Mouse (Mus musculus): ENCODE measurements around the gene Gm42517. TPM values are rescaled to one million over a fixed set of nuclear protein-coding genes. Genes with fewer than 3 reads are reported as not detected.

The Gm42517 gene
- polyA plus RNA-seq, 1 experiment from 2014 or later = not detected

DNA sequence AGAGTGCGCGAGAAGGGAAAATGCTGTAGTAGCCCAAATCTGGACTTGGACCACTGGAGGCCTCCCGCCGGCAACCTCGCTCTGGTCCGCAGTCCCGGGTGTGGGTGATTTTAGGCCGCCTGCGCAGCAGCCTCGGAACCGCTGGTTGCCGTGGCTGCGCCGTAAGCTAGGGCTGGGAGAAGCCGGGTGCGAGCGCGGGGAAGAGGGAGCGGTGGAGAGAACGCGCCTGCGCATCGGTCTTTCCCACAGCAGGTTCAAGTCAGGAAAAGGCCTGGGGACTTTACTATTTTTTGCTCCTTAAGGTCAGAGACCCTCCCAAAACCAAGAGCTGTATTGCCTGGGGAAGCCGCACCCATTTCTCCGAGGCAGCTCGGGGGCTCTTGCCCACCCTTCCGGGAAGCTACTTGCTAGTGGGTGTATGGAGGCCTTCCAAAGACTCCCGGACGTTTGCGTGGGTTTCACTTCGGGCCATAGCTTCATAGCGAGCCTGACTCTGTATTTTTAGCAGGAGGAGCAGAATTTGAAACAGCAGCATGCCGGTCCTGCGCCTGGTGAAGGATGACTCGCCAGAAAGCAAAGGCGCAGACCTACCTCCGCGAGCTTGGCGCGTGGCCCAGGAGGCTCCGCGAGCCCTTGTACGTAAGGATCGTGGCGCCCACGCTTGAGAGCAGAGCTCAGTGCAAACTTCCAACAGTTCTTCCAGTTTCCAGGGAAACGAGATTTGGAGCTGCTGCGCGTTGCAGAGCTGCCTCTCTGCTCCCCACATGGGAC lies 1.3 kb upstream of the Gm42517 start:
- Histone ChIP-seq H3K4me1 (peaks cover 32% of the 10 kb centered on the region), H3K4me3 (peak overlapping the region; percentile 52), H3K27ac (no peak overlapping the region), H3K4me2 (peak overlapping the region; percentile 97), H3K27me3 (peaks cover 92% of the 10 kb centered on the region), H3K9ac (no peak overlapping the region; the same call in 1 of the 2 replicates), H3K9me3 (no peaks in the 10 kb centered on the region), H3K36me3 (no peaks in the 10 kb centered on the region)
- no peak for ATAC-seq (ENCODE audit: borderline replicate concordance, extremely low read depth, low FRiP score, low TSS enrichment)
- under 1% methylated on average over 49 of the region's 49 CpGs for WGBS

DNA sequence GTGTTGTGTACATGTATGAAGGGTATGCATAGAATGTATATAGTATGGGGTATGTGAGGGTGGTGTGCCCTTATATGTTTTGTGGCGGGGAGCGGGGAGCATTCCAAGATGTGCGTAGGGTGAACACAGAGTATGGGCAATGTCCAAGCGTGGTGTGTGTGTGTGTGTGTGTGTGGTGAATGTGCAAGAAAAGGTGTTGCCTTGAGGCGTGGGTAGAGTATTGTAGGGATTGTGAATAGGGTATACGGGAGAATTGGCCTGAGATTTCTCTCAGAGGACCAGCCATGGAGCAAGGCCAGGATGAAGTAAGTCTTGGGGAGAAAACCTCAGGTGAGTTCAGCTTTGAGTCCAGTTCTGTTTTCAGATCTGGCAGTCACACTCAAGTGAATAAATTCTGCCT lies 724 bp upstream of the Gm42517 start:
- no peak overlapping the region for H3K27ac ChIP-seq
- peaks cover 97% of the 10 kb centered on the region for H3K27me3 ChIP-seq
- peak overlapping the region; percentile 52 for H3K4me3 ChIP-seq
- peak overlapping the region; percentile 97 for H3K4me2 ChIP-seq
- 4% methylated on average over 6 of the region's 6 CpGs for WGBS
- H3K9ac ChIP-seq = no peak overlapping the region
- peaks cover 32% of the 10 kb centered on the region for H3K4me1 ChIP-seq
- no peak for ATAC-seq (ENCODE audit: borderline replicate concordance, extremely low read depth, low FRiP score, low TSS enrichment)
- no peaks in the 10 kb centered on the region for H3K9me3 ChIP-seq
- no peaks in the 10 kb centered on the region for H3K36me3 ChIP-seq

DNA sequence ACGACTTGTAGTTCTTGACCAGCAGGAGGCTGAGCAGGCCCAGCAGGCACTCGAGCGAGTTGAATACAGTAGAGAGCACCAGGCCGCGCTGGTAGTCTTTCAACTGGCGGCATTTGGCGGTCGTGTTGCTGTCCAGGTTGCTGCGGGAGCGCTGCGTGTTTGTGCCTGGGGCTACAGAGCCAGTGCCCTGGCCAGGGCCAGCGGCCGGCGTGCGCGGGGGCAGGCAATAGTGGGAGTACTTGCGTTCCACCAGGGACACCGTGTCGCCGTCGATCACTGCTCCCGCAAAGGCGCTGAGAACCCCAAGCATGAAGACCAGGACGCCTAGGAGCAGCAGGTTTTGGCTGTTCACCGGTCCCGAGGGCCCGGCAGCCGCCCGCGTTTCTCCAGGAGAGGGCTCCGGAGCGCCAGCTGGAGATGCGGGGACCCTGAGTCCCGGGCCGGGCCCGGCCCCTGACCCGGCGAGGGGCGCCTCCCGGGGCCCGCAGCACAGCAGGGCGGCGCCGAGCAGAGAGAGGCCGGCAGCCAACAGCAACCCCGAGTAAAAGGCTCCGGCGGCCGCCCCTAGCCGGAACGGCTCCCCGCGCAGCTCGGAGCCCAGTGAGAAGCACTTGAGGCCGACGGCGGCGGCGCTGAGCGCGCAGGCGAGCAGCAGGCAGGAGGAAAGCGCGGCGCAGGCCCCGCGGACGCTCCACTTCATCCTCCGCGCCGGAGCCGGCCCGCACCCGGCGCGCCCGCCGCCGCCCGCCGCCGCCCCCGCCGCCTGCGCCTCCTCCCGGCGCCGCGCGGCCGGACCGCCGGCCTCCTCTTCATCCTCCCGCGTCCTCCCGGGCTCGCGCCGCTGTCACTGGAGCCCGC lies 509 bp downstream of the Gm42517 start:
- H3K27ac ChIP-seq = no peak overlapping the region
- no peaks in the 10 kb centered on the region for H3K9me3 ChIP-seq
- H3K4me3 ChIP-seq = peak overlapping the region; percentile 52
- peaks cover 32% of the 10 kb centered on the region for H3K4me1 ChIP-seq
- H3K4me2 ChIP-seq = peak overlapping the region; percentile 97
- ATAC-seq (ENCODE audit: borderline replicate concordance, extremely low read depth, low FRiP score, low TSS enrichment) = peak; percentile 50
- WGBS = under 1% methylated on average over 84 of the region's 100 CpGs
- H3K36me3 ChIP-seq = no peaks in the 10 kb centered on the region
- H3K27me3 ChIP-seq = peaks cover 94% of the 10 kb centered on the region
- peak overlapping the region; percentile 22; the same call in 1 of the 2 replicates for H3K9ac ChIP-seq

DNA sequence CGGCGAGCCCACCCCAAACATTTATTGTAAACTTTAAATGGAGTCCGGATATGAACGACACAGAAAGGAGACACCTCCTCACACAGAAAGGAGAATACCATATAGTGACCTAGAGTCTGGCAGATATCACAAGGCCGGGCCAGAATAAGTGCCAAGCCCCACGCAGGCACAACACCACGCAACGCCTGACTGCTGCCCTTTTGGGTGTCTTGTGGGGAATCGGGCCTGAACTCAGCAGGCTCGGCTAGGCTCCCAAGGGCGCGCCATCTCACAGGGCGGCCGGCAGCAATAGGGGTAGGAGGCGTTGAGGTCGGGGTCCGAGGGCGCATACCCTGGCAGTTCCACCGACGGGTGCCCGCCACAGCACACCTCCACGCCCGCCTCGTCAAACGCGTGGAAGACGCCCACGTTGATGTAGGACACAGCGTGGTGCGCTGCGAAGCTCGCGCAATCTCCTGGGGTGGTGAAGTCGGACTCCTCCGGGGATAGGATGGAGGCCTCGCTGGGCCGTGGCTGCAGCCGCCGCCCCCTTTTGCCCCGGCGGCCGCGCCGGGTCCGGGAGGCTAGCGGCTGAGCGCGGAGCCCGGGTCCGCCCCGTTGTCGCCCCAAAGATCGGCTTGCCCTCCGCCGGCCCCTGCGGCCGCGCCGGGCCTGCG lies 1.3 kb downstream of the Gm42517 start:
- H3K27me3 ChIP-seq = peaks cover 87% of the 10 kb centered on the region
- no peaks in the 10 kb centered on the region for H3K9me3 ChIP-seq
- peaks cover 32% of the 10 kb centered on the region for H3K4me1 ChIP-seq
- no peak overlapping the region for H3K27ac ChIP-seq
- H3K9ac ChIP-seq = peak overlapping the region; percentile 22; the same call in 1 of the 2 replicates
- peak overlapping the region; percentile 52 for H3K4me3 ChIP-seq
- peak; percentile 32; the same call in 1 of the 2 replicates for ATAC-seq (ENCODE audit: borderline replicate concordance, extremely low read depth, low FRiP score, low TSS enrichment)
- H3K4me2 ChIP-seq = peak overlapping the region; percentile 97
- no peaks in the 10 kb centered on the region for H3K36me3 ChIP-seq
- 3% methylated on average over 60 of the region's 60 CpGs for WGBS

DNA sequence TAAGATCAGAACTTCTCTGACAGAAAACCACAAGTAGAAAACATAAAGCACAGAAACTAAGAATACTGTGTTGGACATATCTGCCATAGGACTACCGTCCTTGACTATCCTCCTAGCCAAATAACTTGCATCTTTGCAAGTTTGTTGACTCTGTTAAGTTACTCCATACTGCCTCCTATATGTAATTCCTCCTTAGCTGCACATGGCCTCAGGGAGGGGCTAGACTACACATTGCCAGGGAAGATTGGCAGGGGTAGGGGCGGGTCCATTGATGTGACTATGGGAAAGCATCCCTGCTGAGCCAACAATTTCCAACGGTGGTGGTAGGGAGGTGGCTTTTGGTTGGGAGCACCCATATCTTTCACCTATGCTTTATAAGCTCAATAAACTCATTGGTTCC lies 5.4 kb downstream of the Gm42517 start:
- Histone ChIP-seq H3K27me3 (peaks cover 48% of the 10 kb centered on the region), H3K27ac (no peak overlapping the region), H3K4me3 (no peak overlapping the region), H3K9ac (no peak overlapping the region), H3K9me3 (no peaks in the 10 kb centered on the region), H3K4me2 (no peak overlapping the region), H3K36me3 (no peaks in the 10 kb centered on the region), H3K4me1 (peaks cover 11% of the 10 kb centered on the region)
- 19% methylated on average over 3 of the region's 3 CpGs for WGBS
- no peak for ATAC-seq (ENCODE audit: borderline replicate concordance, extremely low read depth, low FRiP score, low TSS enrichment)

DNA sequence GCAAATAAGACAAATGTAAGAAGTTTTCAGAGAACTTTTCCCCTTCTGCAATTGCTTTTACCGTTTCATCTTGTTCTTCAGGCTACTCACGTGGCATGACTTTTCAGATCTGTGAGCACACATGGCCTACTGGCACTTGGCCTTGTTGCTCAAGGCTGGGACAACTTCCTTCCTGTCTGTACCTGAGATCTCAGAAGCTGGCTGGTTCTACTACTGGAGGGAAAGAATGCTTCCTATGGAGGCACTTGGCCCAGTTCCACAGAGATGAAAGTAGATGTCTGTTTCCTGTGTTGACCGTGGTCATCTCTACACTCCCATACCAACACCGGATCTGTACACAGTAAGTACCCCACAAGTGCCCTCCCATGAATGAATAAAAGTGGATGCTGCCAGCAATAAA lies 7.5 kb downstream of the Gm42517 start:
- Histone ChIP-seq H3K27ac (no peak overlapping the region), H3K9ac (no peak overlapping the region), H3K4me3 (no peak overlapping the region), H3K9me3 (no peaks in the 10 kb centered on the region), H3K4me2 (no peak overlapping the region), H3K27me3 (peaks cover 26% of the 10 kb centered on the region), H3K4me1 (no peaks in the 10 kb centered on the region), H3K36me3 (no peaks in the 10 kb centered on the region)
- WGBS = 65% methylated on average over 4 of the region's 4 CpGs
- no peak for ATAC-seq (ENCODE audit: borderline replicate concordance, extremely low read depth, low FRiP score, low TSS enrichment)

DNA sequence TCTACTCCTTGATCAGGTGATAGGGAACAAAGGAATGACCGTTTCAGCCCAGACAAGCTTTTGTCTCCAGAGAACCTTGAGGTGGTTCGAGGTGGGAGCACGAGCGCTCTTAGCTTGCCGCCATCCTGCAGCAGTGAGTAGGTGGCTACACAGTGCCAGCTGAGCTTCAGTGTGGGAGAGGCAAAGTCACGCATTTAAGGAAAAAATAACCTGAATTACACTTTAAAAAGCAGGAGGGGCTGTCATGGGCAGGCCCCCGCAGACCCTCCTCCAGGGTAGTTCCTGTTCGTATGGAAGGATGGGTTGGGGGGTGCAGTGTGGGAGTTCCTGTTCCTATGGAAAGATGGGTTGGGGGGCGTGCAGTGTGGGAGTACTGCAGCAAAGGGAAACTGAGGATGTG lies 8.2 kb downstream of the Gm42517 start:
- ATAC-seq (ENCODE audit: borderline replicate concordance, extremely low read depth, low FRiP score, low TSS enrichment) = no peak
- H3K9ac ChIP-seq = no peak overlapping the region
- 76% methylated on average over 9 of the region's 9 CpGs for WGBS
- H3K27ac ChIP-seq = no peak overlapping the region
- peaks cover 19% of the 10 kb centered on the region for H3K27me3 ChIP-seq
- H3K4me3 ChIP-seq = no peak overlapping the region
- no peak overlapping the region for H3K4me2 ChIP-seq
- H3K9me3 ChIP-seq = no peaks in the 10 kb centered on the region
- no peaks in the 10 kb centered on the region for H3K36me3 ChIP-seq
- H3K4me1 ChIP-seq = no peaks in the 10 kb centered on the region

DNA sequence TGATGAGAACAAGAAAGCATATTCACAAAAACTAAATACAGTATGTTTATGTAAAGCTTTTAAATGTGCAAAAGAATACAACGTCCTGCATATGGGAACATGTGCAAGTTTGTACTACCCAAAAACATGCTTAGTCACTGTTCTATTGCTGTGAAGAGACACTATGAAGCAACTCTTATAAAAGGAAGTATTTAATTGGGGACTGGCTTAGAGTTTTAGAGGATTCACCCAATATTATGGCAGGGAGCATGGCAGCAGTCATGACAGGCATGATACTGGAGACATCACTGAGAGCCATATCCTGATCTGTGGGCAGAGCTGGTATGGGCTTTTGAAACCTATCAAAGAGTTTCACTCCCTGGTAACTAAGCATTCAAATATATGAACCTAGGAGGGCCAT lies 9.9 kb downstream of the Gm42517 start:
- Histone ChIP-seq H3K27me3 (peaks cover 3% of the 10 kb centered on the region; the same call in 1 of the 2 replicates), H3K4me2 (no peak overlapping the region), H3K4me1 (no peaks in the 10 kb centered on the region), H3K4me3 (no peak overlapping the region), H3K27ac (no peak overlapping the region), H3K9me3 (no peaks in the 10 kb centered on the region), H3K36me3 (no peaks in the 10 kb centered on the region), H3K9ac (no peak overlapping the region)
- ATAC-seq (ENCODE audit: borderline replicate concordance, extremely low read depth, low FRiP score, low TSS enrichment) = no peak
- 100% methylated on average over 1 of the region's 1 CpGs for WGBS

DNA sequence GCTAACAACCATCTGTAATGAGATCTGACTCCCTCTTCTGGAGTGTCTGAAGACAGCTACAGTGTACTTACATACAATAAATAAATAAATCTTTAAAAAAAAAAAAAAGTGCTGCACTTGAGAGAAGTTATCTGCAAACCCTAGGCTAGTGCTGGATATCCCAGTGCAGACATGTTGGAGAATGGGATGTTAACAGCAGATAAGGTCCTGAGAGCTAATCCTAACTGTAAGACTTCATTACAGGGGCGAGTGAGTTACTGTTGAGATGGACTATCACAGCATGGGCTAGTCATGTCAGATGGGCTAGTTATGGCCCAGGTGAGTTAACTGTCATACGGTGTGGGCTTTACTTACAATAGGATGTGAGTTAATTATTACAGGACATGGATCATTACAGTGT lies 13.7 kb downstream of the Gm42517 start:
- ATAC-seq (ENCODE audit: borderline replicate concordance, extremely low read depth, low FRiP score, low TSS enrichment) = no peak
- Histone ChIP-seq H3K27me3 (no peaks in the 10 kb centered on the region), H3K4me1 (no peaks in the 10 kb centered on the region), H3K4me2 (no peak overlapping the region), H3K27ac (no peak overlapping the region), H3K4me3 (no peak overlapping the region), H3K36me3 (no peaks in the 10 kb centered on the region), H3K9me3 (no peaks in the 10 kb centered on the region), H3K9ac (no peak overlapping the region)
- WGBS = 72% methylated on average over 2 of the region's 2 CpGs

DNA sequence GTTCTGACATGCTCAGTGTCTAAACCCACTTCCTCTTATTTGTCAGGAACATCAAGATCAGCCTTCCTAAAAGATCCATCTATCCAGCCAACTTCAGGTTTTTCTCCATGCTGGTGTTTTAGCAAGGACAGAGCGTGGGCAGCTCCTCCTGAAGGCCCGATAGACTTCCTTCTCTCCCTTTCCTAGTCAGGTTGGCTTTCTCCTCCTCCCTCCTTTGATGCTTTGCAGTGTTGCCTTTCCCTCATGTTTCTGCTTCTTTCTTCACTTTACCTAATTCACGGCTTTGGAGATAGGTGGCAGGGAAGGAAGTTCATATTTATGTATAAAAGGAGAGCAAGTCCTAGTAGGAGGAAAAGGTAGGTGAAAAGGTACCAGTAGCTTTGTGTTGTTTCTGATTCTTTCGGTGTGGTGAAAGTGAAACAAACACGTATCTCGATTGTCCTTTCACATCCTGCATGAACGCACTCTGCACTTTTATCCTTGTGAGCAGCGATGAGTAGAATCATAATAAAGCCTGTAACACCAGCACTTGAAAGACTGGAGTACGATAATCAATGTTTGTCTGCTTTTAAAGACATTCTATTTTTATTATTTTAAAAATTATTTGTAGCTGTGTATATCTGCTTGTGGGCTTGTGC lies 18.1 kb downstream of the Gm42517 start:
- WGBS = 92% methylated on average over 9 of the region's 9 CpGs
- Histone ChIP-seq H3K27me3 (no peaks in the 10 kb centered on the region), H3K4me2 (no peak overlapping the region), H3K9me3 (no peaks in the 10 kb centered on the region), H3K9ac (no peak overlapping the region), H3K36me3 (no peaks in the 10 kb centered on the region; the same call in 1 of the 2 replicates), H3K4me3 (no peak overlapping the region), H3K27ac (no peak overlapping the region), H3K4me1 (no peaks in the 10 kb centered on the region)
- ATAC-seq (ENCODE audit: borderline replicate concordance, extremely low read depth, low FRiP score, low TSS enrichment) = no peak

DNA sequence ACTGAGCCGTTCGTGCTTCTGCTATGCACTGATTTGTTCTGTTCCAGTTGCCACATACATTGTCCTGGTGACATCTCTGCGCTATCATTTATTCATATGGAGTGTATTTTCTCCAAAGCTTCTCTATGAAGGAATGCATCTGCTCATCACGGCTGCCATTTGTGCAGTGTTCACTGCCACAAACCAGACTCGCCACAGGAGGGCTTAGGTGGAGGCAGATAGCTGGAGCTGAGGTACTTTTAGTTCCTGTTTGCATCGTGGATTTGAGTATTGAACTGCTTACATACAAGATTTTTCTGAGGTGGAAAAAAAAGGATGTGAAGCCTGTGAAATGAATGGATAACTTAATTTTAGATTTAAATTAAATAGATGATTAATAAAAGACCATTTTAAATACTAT lies 19.9 kb downstream of the Gm42517 start:
- Histone ChIP-seq H3K4me3 (no peak overlapping the region), H3K9ac (no peak overlapping the region), H3K27me3 (no peaks in the 10 kb centered on the region), H3K4me2 (no peak overlapping the region), H3K4me1 (no peaks in the 10 kb centered on the region), H3K9me3 (no peaks in the 10 kb centered on the region), H3K27ac (no peak overlapping the region), H3K36me3 (no peaks in the 10 kb centered on the region; the same call in 1 of the 2 replicates)
- no peak for ATAC-seq (ENCODE audit: borderline replicate concordance, extremely low read depth, low FRiP score, low TSS enrichment)
- 85% methylated on average over 6 of the region's 6 CpGs for WGBS

Data from lung, embryonic 15.5 days (tissue).